In genomic region chr8:105835318-105835717, GRCm38 (mm10) we compare ENCODE assay signal across 8 mouse cellular contexts. TPM values are rescaled to one million over a fixed set of nuclear protein-coding genes. Genes with fewer than 3 reads are reported as not detected.
DNase-seq lines count a peak whose midpoint lies in the region; ATAC-seq and TF ChIP-seq lines count a peak whose summit lies in the region.

No protein-coding gene starts in this region.

- H3K36me3 ChIP-seq in ES-E14 (ENCODE audit: control insufficient read depth, insufficient read depth, low read length, poor library complexity, severe bottlenecking): no peaks in the 10 kb centered on the region
- no peaks in the 10 kb centered on the region for H3K36me3 ChIP-seq in heart, adult 2 months (ENCODE audit: control insufficient read depth, insufficient read depth, low read length)

- in situ Hi-C loops in ES-E14 (cut with MboI; ENCODE audit: low sequenced_read_pairs in 2 of 2, unreplicated experiment in 2 of 2): no loop called here

- H3K4me3 ChIP-seq in ES-E14 (ENCODE audit: insufficient read depth in 1 of 2, low read depth in 1 of 2, low read length in 2 of 2, poor library complexity in 1 of 2, severe bottlenecking in 1 of 2): no peak overlapping the region
- no peak overlapping the region for H3K4me3 ChIP-seq in heart, adult 2 months

- intact Hi-C loops in heart, adult 2 months (cut with DNase I): loop anchor here (1.0 to 5.0 kb wide), 2 partner anchors 95 to 187 kb away; no protein-coding TSS in a partner anchor

- 0 out of 2 replicates have a peak, but pooled peaks have one; percentile 70 for TF ChIP-seq EP300 in heart, adult 2 months (IDR thresholded peaks at IDR 0.05; ENCODE audit: insufficient read depth, low read depth, low read length)

- 21% methylated on average over 11 of the region's 11 CpGs for WGBS in heart, adult 2 months

- TF ChIP-seq CTCF in heart, adult 2 months (IDR thresholded peaks at IDR 0.05): peak; percentile 82

- DNase-seq in cerebellum, adult 9-11 months: peak; percentile 41
- DNase-seq in cerebellum, adult 8-10 months: no peak
- peak; percentile 75 for DNase-seq in ES-E14 (ENCODE audit: low read depth, low spot score)
- DNase-seq in cerebellum, postnatal 25 days: peak; percentile 53 to 73
- DNase-seq in heart, adult 2 months: peak; percentile 73 to 81
- DNase-seq in layer of hippocampus, adult 9-11 months: peak; percentile 44
- DNase-seq in spleen, postnatal 36 days (ENCODE audit: low spot score in 2 of 2): peak; percentile 80 to 86

- no peak overlapping the region for H3K9ac ChIP-seq in ES-E14 (ENCODE audit: insufficient read depth, low read depth, low read length, poor library complexity, severe bottlenecking)
- H3K9ac ChIP-seq in heart, adult 2 months (ENCODE audit: low read depth, low read length): no peak overlapping the region

- ATAC-seq in megakaryocyte, adult 5-6 weeks (ENCODE audit: poor library complexity, severe bottlenecking): peak; percentile 100

- H3K4me1 ChIP-seq in ES-E14 (ENCODE audit: control insufficient read depth in 2 of 2, insufficient read depth in 2 of 2, low read length in 2 of 2, poor library complexity in 1 of 2): no peaks in the 10 kb centered on the region
- no peaks in the 10 kb centered on the region for H3K4me1 ChIP-seq in heart, adult 2 months (ENCODE audit: control insufficient read depth, insufficient read depth, low read length)

- TF ChIP-seq POLR2A in heart, adult 2 months (IDR thresholded peaks at IDR 0.05; ENCODE audit: insufficient read depth, low read depth, low read length): no peak

- H3K9me3 ChIP-seq in ES-E14 (ENCODE audit: control insufficient read depth, insufficient read depth, low read depth, low read length): no peaks in the 10 kb centered on the region

- no peaks in the 10 kb centered on the region for H3K79me2 ChIP-seq in heart, adult 2 months (replicated peaks; ENCODE audit: control insufficient read depth, insufficient read depth, low read length)

- H3K27me3 ChIP-seq in heart, adult 2 months (ENCODE audit: control insufficient read depth, insufficient read depth, low read length): no peaks in the 10 kb centered on the region

- H3K27ac ChIP-seq in ES-E14 (ENCODE audit: insufficient read depth, low read depth, low read length, poor library complexity, severe bottlenecking): no peak overlapping the region
- H3K27ac ChIP-seq in heart, adult 2 months: no peak overlapping the region

TF ChIP-seq in ES-E14, 5 proteins besides CTCF, POLR2A, EP300 and RAD21:
- no peak for TF ChIP-seq ZC3H11A (IDR thresholded peaks at IDR 0.05; ENCODE audit: borderline replicate concordance, low read depth, low read length)
- TF ChIP-seq HCFC1 (IDR thresholded peaks at IDR 0.05; ENCODE audit: borderline replicate concordance, insufficient read depth, low read length): no peak
- TF ChIP-seq MAFK (IDR thresholded peaks at IDR 0.05; ENCODE audit: insufficient read depth, low read depth, low read length): no peak
- no peak for TF ChIP-seq ZNF384 (IDR thresholded peaks at IDR 0.05; ENCODE audit: low read depth, low read length)
- TF ChIP-seq CHD2 (IDR thresholded peaks at IDR 0.05; ENCODE audit: low read depth, low read length): no peak
TF ChIP-seq in ES-E14: peak in this region for 0.

RNA-seq across cellular contexts. Expression of gene Tsnaxip1, which starts 7.8 kb away (rescaled TPM):
- total RNA-seq in ES-E14 (2012; rRNA removed): 0.13 and 0.26 TPM in 2 replicates
- not detected for total RNA-seq in heart, adult 2 months (2021)
- polyA plus RNA-seq in heart, adult 2 months (2012; rRNA removed): 0.20 TPM in 1 of 2 replicates, not detected in the other
- total RNA-seq in megakaryocyte, adult 5-6 weeks (2015): not detected in 2 replicates
- not detected in 2 replicates for total RNA-seq in megakaryocyte, adult 5-6 weeks (2017)

RNA-seq across cellular contexts. Expression of gene Ranbp10, which starts 8.2 kb away (rescaled TPM):
- 12.9 and 13.7 TPM in 2 replicates for total RNA-seq in ES-E14 (2012; rRNA removed)
- total RNA-seq in heart, adult 2 months (2021): 10 to 100 TPM; 18.0 to 18.5 TPM
- 20.0 and 22.3 TPM in 2 replicates for polyA plus RNA-seq in heart, adult 2 months (2012; rRNA removed)
- 10.2 and 10.5 TPM in 2 replicates for total RNA-seq in megakaryocyte, adult 5-6 weeks (2015)
- 6.4 and 7.0 TPM in 2 replicates for total RNA-seq in megakaryocyte, adult 5-6 weeks (2017)

RNA-seq across cellular contexts. Expression of gene Cenpt, which starts 17.8 kb away (rescaled TPM):
- total RNA-seq in ES-E14 (2012; rRNA removed): 82.2 and 127 TPM in 2 replicates
- 1 to 10 TPM; 2.3 to 2.7 TPM for total RNA-seq in heart, adult 2 months (2021)
- 6.0 and 6.4 TPM in 2 replicates for polyA plus RNA-seq in heart, adult 2 months (2012; rRNA removed)
- 12.4 and 18.3 TPM in 2 replicates for total RNA-seq in megakaryocyte, adult 5-6 weeks (2015)
- 16.7 and 25.0 TPM in 2 replicates for total RNA-seq in megakaryocyte, adult 5-6 weeks (2017)

RNA-seq across cellular contexts. Expression of gene Thap11, which starts 19.6 kb away (rescaled TPM):
- 31.5 and 52.5 TPM in 2 replicates for total RNA-seq in ES-E14 (2012; rRNA removed)
- total RNA-seq in heart, adult 2 months (2021): 10 to 100 TPM; 26.8 to 30.1 TPM
- 33.0 and 42.2 TPM in 2 replicates for polyA plus RNA-seq in heart, adult 2 months (2012; rRNA removed)
- 42.8 and 48.9 TPM in 2 replicates for total RNA-seq in megakaryocyte, adult 5-6 weeks (2015)
- 38.5 and 42.6 TPM in 2 replicates for total RNA-seq in megakaryocyte, adult 5-6 weeks (2017)

RNA-seq across cellular contexts. Expression of gene Nutf2, which starts 25.1 kb away (rescaled TPM):
- total RNA-seq in ES-E14 (2012; rRNA removed): 185 and 242 TPM in 2 replicates
- 10 to 100 TPM; 35.5 to 39.8 TPM for total RNA-seq in heart, adult 2 months (2021)
- 56.1 and 67.7 TPM in 2 replicates for polyA plus RNA-seq in heart, adult 2 months (2012; rRNA removed)
- 103 and 117 TPM in 2 replicates for total RNA-seq in megakaryocyte, adult 5-6 weeks (2015)
- 40.9 and 54.5 TPM in 2 replicates for total RNA-seq in megakaryocyte, adult 5-6 weeks (2017)
